Mouse (Mus musculus) myocyte (in vitro differentiated cells): ENCODE measurements at regions not wholly inside any gene's neighbourhood (a gene's known extent, or its start where the extent isn't known, plus 50 kb on each side); places are given as distances from the start of the nearest gene placed in this dataset.

Experiments used
- H3K27me3 ChIP-seq: one replicate; pipeline ENCODE4 v1.6.1; 2011; ENCODE audit not compliant: control insufficient read depth, insufficient read depth, insufficient read length
- H3K36me3 ChIP-seq: one replicate; pipeline ENCODE4 v1.6.1; 2011; ENCODE audit not compliant: control insufficient read depth, insufficient read depth
- H3K4me2 ChIP-seq: one replicate; pipeline ENCODE4 v1.6.1; 2011; ENCODE audit warnings: low read depth, control low read depth
- H3K4me3 ChIP-seq: one replicate; pipeline ENCODE4 v1.5.1; 2011; ENCODE audit warnings: mild to moderate bottlenecking, control low read depth, moderate library complexity
- H3K79me2 ChIP-seq: one replicate; pipeline ENCODE4 v1.6.1; 2011; ENCODE audit not compliant: control insufficient read depth, insufficient read depth
- H3ac ChIP-seq: one replicate; pipeline ENCODE4 v1.6.1; 2011; ENCODE audit not compliant: control insufficient read depth, insufficient read length
- CEBPB ChIP-seq: IDR thresholded peaks from 2 replicates; pipeline ENCODE4 v1.6.1; 2011; ENCODE audit warnings: mild to moderate bottlenecking, moderate library complexity; ENCODE audit not compliant: poor library complexity, insufficient read depth, severe bottlenecking
- E2F4 ChIP-seq: IDR thresholded peaks from one replicate; pipeline ENCODE4 v1.6.1; 2011; ENCODE audit warnings: mild to moderate bottlenecking, control low read depth, moderate library complexity; ENCODE audit not compliant: insufficient read depth
- MAX ChIP-seq: IDR thresholded peaks from one replicate; pipeline ENCODE4 v1.6.1; 2011; ENCODE audit warnings: low read depth, mild to moderate bottlenecking, control low read depth
- MYOD1 ChIP-seq, 3 experiments: IDR thresholded peaks; one replicate each; pipeline ENCODE4 v1.6.1; 2011; ENCODE audit warnings: control low read depth in 2 of 3, low read depth in 2 of 3, mild to moderate bottlenecking in 2 of 3, moderate library complexity in 1 of 3; ENCODE audit not compliant: insufficient read length in 2 of 3, control insufficient read depth in 1 of 3
- MYOG ChIP-seq, 3 experiments: IDR thresholded peaks; one replicate each; pipeline ENCODE4 v1.6.1; 2011; ENCODE audit warnings: control low read depth in 2 of 3, low read depth in 2 of 3, mild to moderate bottlenecking in 2 of 3; ENCODE audit not compliant: insufficient read length in 2 of 3, control insufficient read depth in 1 of 3, insufficient read depth in 1 of 3
- POLR2A ChIP-seq: IDR thresholded peaks from one replicate; pipeline ENCODE4 v1.6.1; 2011; ENCODE audit warnings: low read depth, mild to moderate bottlenecking, control low read depth, moderate library complexity; ENCODE audit not compliant: insufficient read length
- POLR2AphosphoS2 ChIP-seq: IDR thresholded peaks from one replicate; pipeline ENCODE4 v1.6.1; 2011; ENCODE audit warnings: low read depth, control low read depth; ENCODE audit not compliant: insufficient read length
- REST ChIP-seq: IDR thresholded peaks from one replicate; pipeline ENCODE4 v1.6.1; 2011; ENCODE audit warnings: mild to moderate bottlenecking, control low read depth, moderate library complexity; ENCODE audit not compliant: insufficient read depth, insufficient read length
- SRF ChIP-seq: IDR thresholded peaks from one replicate; pipeline ENCODE4 v1.6.1; 2011; ENCODE audit warnings: low read depth; ENCODE audit not compliant: control insufficient read depth, insufficient read length
- TCF12 ChIP-seq: IDR thresholded peaks from one replicate; pipeline ENCODE4 v1.6.1; 2011; ENCODE audit warnings: mild to moderate bottlenecking, control low read depth; ENCODE audit not compliant: poor library complexity, insufficient read depth, severe bottlenecking
- TCF3 ChIP-seq: IDR thresholded peaks from one replicate; pipeline ENCODE4 v1.6.1; 2011; ENCODE audit warnings: low read depth, control low read depth; ENCODE audit not compliant: insufficient read length
- USF1 ChIP-seq: IDR thresholded peaks from one replicate; pipeline ENCODE4 v1.6.1; 2011; ENCODE audit warnings: low read depth, mild to moderate bottlenecking, control low read depth, moderate library complexity

GRCm38 (mm10) chr15:85682116-85682515, 52.7 kb upstream of the Ppara start:
- H3K36me3 ChIP-seq = peaks cover 47% of the 10 kb centered on the region
- no peak for TF ChIP-seq SRF
- TF ChIP-seq TCF3 = no peak
- no peak for TF ChIP-seq TCF12
- TF ChIP-seq MYOD1 (IDR thresholded peaks at IDR 0.05; ENCODE audit: control insufficient read depth in 1 of 3, insufficient read length in 2 of 3, low read depth in 2 of 3) = no peak
- TF ChIP-seq E2F4 = no peak
- no peak for TF ChIP-seq MAX
- TF ChIP-seq POLR2A = peak; percentile 59
- TF ChIP-seq POLR2AphosphoS2 = peak; percentile 84
- TF ChIP-seq MYOG (IDR thresholded peaks at IDR 0.05; ENCODE audit: control insufficient read depth in 1 of 3, insufficient read depth in 1 of 3, insufficient read length in 2 of 3, low read depth in 2 of 3) = no peak
- no peak overlapping the region for H3ac ChIP-seq

GRCm38 (mm10) chr15:85682780-85683179, 52.0 kb upstream of the Ppara start:
- Histone ChIP-seq H3K4me2 (peak overlapping the region; percentile 97), H3K36me3 (peaks cover 51% of the 10 kb centered on the region), H3K79me2 (peaks cover 100% of the 10 kb centered on the region), H3K4me3 (peak overlapping the region; percentile 95), H3K27me3 (no peaks in the 10 kb centered on the region), H3ac (no peak overlapping the region)
- TF ChIP-seq MYOD1 (IDR thresholded peaks at IDR 0.05; ENCODE audit: control insufficient read depth in 1 of 3, insufficient read length in 2 of 3, low read depth in 2 of 3) (no peak), POLR2A (peak; percentile 30), CEBPB (peak; percentile 70; the same call in 1 of the 2 replicates), MAX (peak; percentile 57), TCF12 (no peak), REST (no peak), USF1 (peak; percentile 5)

More at GRCm38 (mm10) chr15:85682116-85682515, 52.7 kb upstream of the Ppara start:
- Histone ChIP-seq H3K4me3 (peak overlapping the region; percentile 95), H3K79me2 (peaks cover 100% of the 10 kb centered on the region), H3K4me2 (peak overlapping the region; percentile 97), H3K27me3 (no peaks in the 10 kb centered on the region)

GRCm38 (mm10) chr15:85683271-85683670, 51.5 kb upstream of the Ppara start:
- Histone ChIP-seq H3K27me3 (no peaks in the 10 kb centered on the region), H3K4me2 (peak overlapping the region; percentile 97), H3K36me3 (peaks cover 51% of the 10 kb centered on the region), H3ac (no peak overlapping the region), H3K79me2 (peaks cover 100% of the 10 kb centered on the region), H3K4me3 (peak overlapping the region; percentile 95)
- peak; percentile 91 for TF ChIP-seq POLR2AphosphoS2
- TF ChIP-seq POLR2A = peak; percentile 56
- TF ChIP-seq MYOG (IDR thresholded peaks at IDR 0.05; ENCODE audit: control insufficient read depth in 1 of 3, insufficient read depth in 1 of 3, insufficient read length in 2 of 3, low read depth in 2 of 3) = no peak
- TF ChIP-seq TCF3 = no peak

- H3K79me2 ChIP-seq = peaks cover 100% of the 10 kb centered on the region
- H3K4me3 ChIP-seq = peak overlapping the region; percentile 95
- no peak for TF ChIP-seq E2F4
- no peak for TF ChIP-seq TCF12
- TF ChIP-seq MYOG (IDR thresholded peaks at IDR 0.05; ENCODE audit: control insufficient read depth in 1 of 3, insufficient read depth in 1 of 3, insufficient read length in 2 of 3, low read depth in 2 of 3) = no peak
- no peak for TF ChIP-seq CEBPB
- no peak for TF ChIP-seq MYOD1 (IDR thresholded peaks at IDR 0.05; ENCODE audit: control insufficient read depth in 1 of 3, insufficient read length in 2 of 3, low read depth in 2 of 3)
- TF ChIP-seq USF1 = no peak
- TF ChIP-seq POLR2AphosphoS2 = no peak
- no peak for TF ChIP-seq REST
- no peak for TF ChIP-seq TCF3
- TF ChIP-seq MAX = no peak
- TF ChIP-seq POLR2A = no peak
- no peak for TF ChIP-seq SRF
- H3ac ChIP-seq = no peak overlapping the region
- peak overlapping the region; percentile 97 for H3K4me2 ChIP-seq
- peaks cover 51% of the 10 kb centered on the region for H3K36me3 ChIP-seq
- no peaks in the 10 kb centered on the region for H3K27me3 ChIP-seq
Observed at GRCm38 (mm10) chr15:85683716-85684115, 51.1 kb upstream of the Ppara start.

- peaks cover 56% of the 10 kb centered on the region for H3K36me3 ChIP-seq
- no peaks in the 10 kb centered on the region for H3K27me3 ChIP-seq
- no peak overlapping the region for H3ac ChIP-seq
- peak overlapping the region; percentile 95 for H3K4me3 ChIP-seq
- TF ChIP-seq POLR2A = peak; percentile 70
- peak; percentile 66 for TF ChIP-seq E2F4
- no peak for TF ChIP-seq MYOG (IDR thresholded peaks at IDR 0.05; ENCODE audit: control insufficient read depth in 1 of 3, insufficient read depth in 1 of 3, insufficient read length in 2 of 3, low read depth in 2 of 3)
- TF ChIP-seq MAX = no peak
- peak; percentile 77 for TF ChIP-seq POLR2AphosphoS2
- peaks cover 100% of the 10 kb centered on the region for H3K79me2 ChIP-seq
- peak overlapping the region; percentile 97 for H3K4me2 ChIP-seq
Observed at GRCm38 (mm10) chr15:85684164-85684708, 50.5 kb upstream of the Ppara start.
